Mouse (Mus musculus): ENCODE data around the gene Cbx5.

The Cbx5 gene

DNA sequence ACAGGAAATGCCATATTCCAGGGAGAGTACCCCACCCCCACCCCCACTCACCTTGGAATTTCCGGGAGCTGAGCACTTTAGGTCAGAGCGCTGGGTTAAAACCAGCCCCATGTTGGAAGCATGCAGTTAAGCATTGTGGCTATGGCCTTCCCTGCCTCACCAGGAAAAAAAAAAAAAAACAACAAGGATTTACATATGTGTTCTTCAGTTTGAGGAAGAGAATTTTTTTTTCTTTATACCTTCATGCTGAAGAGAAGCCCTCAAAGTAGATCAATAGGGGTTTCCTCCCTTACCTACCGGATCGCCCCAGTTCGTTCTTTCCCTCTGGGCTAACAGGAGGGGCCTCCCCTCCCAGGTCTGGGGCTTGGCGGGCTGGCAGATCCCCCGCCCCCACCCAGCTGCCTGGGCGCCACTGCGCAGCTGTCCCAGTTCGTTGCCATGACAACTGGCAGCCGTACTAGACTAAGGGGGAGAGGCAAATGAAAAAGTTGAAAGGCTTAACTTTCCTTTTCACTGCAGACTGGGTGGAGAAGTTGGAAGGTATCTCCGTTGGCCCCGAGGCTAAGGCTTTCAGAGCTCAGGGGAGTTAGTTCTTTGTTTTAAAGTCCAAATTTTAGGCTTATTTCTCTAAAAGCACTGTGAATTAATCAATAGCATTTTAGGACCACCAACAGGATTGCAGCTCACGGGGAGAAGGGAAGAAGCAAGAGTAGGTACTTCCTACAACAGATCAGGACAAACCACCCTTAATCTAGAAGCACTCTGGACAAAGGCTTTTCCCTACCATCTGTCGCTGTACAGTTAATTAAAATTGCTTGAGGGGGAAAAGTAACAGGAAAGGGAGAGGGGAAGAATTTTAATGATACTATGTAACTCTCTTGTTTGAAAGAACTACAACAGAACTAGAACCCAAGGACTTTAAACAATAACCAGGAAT, 24.4 kb downstream of the Cbx5 start:
- DNase-seq = peak; percentile 92 to 95

DNA sequence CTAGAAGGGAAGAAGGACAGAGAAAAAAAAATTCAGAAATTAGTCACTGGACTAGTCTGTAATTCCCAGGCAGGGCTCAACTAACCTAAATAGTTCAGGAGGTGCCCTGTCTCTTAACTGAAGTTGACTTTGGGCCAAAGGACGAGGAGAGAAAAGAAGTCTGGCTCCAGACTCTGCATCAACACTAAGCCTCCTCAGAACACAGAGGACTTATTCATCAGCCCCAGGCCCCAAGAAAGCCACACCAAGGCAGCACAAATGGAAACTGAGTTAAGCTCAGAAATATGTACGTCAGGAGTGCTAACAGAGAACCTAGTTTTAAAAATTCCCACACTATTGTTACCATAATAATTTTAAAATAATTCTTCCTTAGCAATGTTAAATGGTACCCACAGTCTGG, 25.5 kb downstream of the Cbx5 start:
- no peak for DNase-seq

GRCm38 (mm10) chr15:103205156-103205555, 34.5 kb downstream of the Cbx5 start:
- no peak for DNase-seq

GRCm38 (mm10) chr15:103202088-103202793, 37.4 kb downstream of the Cbx5 start:
- DNase-seq = peak; percentile 83 to 87

DNA sequence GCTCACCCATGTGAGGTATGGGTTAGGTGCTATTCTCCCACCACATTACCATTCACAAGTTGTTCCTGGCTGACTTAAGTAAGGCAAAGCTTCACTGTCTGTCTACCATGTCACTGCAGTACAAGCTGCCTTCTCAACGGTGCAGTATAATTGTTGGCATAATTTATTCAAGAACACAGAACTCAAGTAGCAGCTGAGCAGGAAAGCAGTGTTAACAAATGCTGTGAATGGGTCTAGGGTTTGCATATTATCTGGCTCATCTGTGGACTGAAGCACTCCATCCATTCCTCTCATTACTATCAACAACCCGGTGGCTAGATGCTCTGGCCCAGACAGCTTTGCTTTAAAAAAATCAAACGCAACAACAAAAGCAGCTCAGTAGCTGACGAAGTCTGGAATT, 41.8 kb downstream of the Cbx5 start:
- no peak for DNase-seq

GRCm38 (mm10) chr15:103196835-103197234, 42.8 kb downstream of the Cbx5 start:
- DNase-seq = no peak

DNA sequence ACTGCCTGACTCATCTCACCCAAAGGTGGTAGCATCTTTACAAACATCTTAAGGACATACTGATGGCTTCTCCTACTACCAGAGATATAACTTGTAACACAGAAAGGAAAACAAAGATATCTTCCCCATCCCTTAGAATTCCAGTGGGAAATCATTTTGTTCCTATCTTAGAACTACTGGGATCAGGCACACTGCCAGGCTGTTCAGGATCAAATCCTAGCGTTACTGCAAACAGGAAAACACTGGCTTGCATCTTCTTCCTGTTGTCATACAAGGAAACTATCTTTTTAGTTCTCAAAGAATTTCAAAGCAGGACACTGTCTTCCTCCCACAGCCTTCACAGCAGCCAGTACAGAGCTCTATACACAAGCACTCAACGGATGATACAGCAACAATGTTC, 46.0 kb downstream of the Cbx5 start:
- DNase-seq = peak; percentile 56 to 66

- peak; percentile 80 to 85 for DNase-seq
Observed at GRCm38 (mm10) chr15:103190531-103191462, 48.8 kb downstream of the Cbx5 start.

DNA sequence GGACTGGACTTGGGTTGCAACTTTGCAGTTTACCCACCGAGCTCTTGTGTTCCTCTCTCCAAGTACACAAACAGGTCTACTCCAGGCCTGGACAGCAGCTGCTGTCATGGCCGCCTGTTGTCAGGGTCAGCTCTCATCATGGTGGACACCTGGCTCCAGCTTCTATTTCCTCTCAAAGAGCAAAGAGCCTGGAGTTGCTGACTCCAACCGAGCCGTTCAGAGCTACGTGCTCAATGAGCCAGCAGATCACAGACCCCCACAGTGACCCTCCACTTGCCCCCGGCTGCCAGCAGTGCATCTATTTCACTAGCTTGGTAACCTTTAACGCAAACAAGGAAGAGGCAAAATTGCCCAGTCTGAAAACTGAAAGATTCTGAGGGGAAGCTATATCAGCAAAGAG, 49.5 kb downstream of the Cbx5 start:
- DNase-seq = no peak

GRCm38 (mm10) chr15:103187803-103188202, 51.8 kb downstream of the Cbx5 start:
- DNase-seq = no peak

DNA sequence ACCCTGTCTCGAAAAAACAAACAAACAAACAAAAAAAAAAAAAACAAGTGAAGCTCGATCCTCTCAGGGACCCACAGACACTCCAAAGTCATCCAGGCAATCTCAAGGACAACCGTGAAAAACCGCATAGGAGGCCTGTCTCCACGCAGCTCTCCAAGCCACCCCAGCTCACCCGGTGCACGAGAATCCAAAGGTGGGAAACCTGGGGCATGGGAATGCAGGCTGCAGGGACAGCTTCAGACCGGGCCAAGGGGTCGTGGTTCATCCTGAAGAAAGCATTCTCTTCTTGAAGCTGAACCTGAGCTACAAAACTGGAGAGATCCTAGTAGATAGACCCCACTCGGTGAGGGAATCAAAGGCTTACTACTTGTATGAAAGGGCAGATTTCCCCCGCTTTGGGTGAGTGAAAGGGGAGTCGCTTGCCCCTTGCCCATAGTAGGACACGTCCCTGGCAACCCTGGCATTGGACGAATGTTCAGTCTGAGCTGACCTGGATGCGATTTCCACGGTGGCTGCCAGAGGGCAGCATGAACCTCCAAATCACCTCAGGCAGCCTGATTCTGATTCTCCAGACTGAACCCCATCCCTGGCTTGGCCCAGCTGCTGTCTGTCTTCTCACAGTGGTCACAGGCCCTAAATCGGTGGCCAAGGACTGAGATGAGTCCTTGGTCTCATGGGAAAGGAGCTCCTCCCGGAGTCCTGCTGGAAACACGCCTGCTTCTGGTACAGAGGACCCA, 54.0 kb downstream of the Cbx5 start:
- DNase-seq = peak; percentile 79 to 84

GRCm38 (mm10) chr15:103183651-103184610, 55.7 kb downstream of the Cbx5 start:
- DNase-seq = peak; percentile 75 to 82

DNA sequence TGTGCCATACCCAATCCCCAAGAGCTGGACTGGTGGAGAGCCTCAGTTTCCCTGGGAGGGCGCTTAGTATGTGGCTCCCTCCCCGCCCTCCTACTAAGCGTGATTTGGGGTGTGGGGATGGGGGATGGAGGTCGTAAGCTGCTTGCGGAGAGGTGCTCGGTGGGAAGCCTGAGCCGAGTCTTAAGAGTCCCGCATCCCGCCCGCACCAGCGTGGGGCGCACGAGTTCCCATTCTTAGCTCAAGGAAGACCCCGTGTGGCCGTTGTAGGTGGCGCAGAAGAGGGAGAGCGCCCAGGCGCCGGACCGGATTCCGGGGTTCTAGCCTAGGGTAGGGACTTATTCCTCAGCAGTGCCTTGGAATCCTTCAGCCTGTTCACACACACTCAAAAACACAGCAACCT, 56.5 kb downstream of the Cbx5 start:
- peak; percentile 87 to 91 for DNase-seq

DNA sequence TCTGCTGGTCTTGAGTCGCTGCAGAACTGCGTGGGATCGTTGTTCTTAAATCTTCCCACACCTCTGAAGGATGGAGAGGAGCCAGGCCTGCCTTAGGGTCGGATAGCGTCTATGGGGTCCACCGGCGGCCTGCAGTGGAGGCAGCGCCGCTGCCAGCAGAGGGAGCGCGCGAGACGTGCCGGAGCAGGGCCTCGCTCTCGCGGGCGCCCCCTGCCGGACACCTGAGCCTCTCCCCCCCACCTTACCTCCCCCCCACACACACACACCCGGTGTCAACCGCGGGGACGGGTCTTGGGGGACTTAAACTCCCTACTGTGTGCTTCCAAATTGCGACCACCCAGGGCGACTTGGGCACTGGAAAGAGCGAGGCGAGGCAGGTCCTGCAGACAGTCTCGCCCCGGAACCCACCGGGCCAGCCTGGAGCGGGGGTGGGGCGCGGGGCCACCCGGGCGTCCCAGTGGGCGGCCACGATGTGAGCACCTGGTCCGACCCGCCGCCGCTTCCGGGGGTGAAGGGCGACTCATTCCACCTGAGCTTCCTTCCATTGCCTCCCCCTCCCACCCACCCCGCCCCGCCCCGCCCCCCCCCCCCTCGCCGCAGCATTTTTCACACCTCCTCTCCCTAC, 57.3 kb downstream of the Cbx5 start:
- DNase-seq = peak; percentile 95 to 96

DNA sequence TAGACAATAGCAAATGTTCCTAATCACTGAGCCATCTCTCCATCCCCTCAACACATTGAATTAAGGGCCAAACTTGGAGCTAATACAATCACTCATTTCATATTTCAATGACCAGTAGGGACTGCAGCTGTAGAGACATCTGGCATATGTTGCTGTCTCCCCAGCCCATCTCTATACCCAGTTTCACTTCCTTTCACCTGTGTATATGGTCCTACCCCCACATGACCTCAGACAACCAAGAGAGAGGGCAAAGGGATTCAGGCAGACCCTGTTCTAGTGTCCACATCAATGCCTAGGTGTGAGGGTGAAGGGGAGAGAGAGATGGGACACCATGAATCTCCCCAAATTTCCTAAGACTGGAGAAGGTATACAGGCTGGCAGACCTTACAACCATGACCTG, 59.2 kb downstream of the Cbx5 start:
- no peak for DNase-seq

GRCm38 (mm10) chr15:103178767-103179166, 60.8 kb downstream of the Cbx5 start:
- DNase-seq = no peak

DNA sequence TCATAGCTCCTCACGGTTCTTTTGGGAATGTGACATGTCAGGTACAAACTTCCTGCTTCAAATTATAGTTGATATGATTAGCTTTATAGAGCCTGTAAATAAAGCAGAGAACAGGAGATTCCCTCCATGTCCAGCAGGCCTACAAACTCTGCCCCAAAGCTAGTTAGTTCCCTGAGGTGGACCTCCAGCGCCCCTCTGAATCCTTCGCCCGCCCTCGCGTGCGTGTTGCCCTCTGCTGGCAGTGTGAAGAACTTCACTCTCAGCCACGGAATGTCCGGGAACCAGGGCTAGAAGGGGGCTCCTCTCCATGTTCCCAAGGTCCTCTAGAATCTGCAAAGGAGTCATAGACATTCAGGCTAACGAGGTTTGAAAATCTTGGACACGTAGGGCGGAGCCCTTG, 61.5 kb downstream of the Cbx5 start:
- DNase-seq = peak; percentile 80 to 83

DNA sequence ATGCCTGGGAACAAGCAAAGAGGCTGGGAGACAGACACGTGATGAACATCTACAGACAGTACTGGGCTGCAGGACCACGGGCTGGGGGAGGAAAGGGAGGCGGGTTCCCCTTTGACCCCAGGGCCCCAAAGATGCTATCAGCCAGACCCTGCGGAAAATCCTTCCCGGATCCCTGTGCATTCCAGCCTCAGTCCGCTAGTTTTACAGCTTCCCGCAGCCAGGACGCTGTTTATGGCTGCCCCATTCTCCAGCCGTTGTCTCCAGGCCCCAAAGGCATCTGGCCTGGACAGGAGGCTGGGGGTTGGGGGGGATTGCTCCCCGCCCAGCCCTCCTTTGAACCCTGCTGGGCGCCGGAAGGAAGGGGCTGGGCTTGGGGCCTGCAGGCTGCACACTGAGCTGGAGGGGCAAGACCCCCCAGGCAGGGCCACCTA, 62.0 kb downstream of the Cbx5 start:
- DNase-seq = peak; percentile 46 to 60

DNA sequence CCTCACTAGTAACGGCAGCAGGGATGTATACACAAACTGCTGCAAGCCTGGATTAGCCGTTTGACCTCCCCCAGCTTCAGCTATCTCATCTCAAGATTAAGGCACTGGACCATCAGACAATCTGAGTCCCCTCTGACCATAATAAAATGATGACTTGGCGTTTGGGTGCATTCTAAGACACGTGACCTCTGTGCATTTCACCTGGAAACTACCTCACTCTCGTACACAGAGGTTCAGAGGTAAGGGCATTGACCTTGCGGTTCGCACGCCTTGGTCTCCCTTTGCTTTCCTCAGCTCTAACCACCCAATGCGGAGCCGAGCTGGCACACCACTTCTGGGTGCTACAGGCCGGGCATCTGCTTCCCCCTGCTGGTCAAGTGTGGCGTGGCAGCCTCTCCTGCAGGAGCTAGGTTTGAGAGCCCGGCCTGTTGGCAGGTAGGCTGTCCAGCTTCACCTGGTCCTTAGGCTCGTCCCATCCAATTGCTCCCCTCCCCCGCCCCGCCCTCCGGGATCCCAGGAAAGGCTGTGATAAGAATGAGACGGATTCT, 62.7 kb downstream of the Cbx5 start:
- peak; percentile 98 for DNase-seq

DNA sequence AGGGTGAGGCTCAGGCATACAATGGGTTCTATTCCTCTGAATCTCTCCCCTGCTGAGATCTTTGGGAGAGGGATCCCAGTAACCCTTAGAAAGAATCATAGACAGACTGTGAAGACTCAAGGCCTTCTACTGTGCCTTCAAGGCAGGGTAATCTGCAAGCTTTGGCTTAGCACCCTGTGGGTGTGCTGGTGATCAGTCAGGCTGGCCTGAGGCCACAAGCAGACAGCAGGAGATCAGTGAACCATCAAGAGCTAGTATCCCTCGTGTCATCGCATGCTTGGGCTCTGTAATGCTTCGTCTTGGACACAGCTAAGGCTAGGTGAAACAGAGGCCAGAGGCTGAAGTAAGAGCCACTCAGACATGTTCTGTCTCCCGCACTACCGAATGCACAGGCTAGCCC, 66.4 kb downstream of the Cbx5 start:
- DNase-seq = no peak

All from kidney, postnatal 4 days (tissue).